Mouse (Mus musculus): ENCODE data around the gene Tdrd1.

GRCm38 (mm10) chr19:56835340-56835739 is 9.3 kb downstream of the Tdrd1 start:
- no peak for TF ChIP-seq CTCF (IDR thresholded peaks at IDR 0.05; ENCODE audit: low read depth, low read length)
- no peak for TF ChIP-seq POLR2A (IDR thresholded peaks at IDR 0.05; ENCODE audit: extremely low read depth, insufficient read depth, low read length)

All from liver, adult 2 months (tissue).